Mouse (Mus musculus) intestine, embryonic 14.5 days (tissue): ENCODE results near the gene Trim10. TPM values are rescaled to one million over a fixed set of nuclear protein-coding genes. Genes with fewer than 3 reads are reported as not detected.

Experiments used
- ATAC-seq: fragments of 200-750 bp; cut with Nextera tagmentation; replicated peaks from 2 replicates; pipeline ENCODE4 v1.8.0; 2017; ENCODE audit warnings: low read depth, moderate number of reproducible peaks, moderate TSS enrichment, moderate library complexity; ENCODE audit not compliant: low FRiP score, low TSS enrichment
- DNase-seq: peaks from one replicate; pipeline ENCODE4 v3.0.0-alpha.2; 2018; ENCODE audit warnings: low spot score
- H3K27ac ChIP-seq: fragments of 300-500 bp; sonication (generic); 2 replicates; pipeline ENCODE4 v1.5.1; 2014; ENCODE audit warnings: low read depth, mild to moderate bottlenecking, control low read depth
- H3K27me3 ChIP-seq: fragments of 300-500 bp; sonication (generic); replicated peaks from 2 replicates; pipeline ENCODE4 v1.6.1; 2014; ENCODE audit warnings: low read length, control low read depth; ENCODE audit not compliant: control insufficient read depth, insufficient read depth
- H3K36me3 ChIP-seq: fragments of 300-500 bp; sonication (generic); 2 replicates; pipeline ENCODE4 v1.6.1; 2014; ENCODE audit warnings: low read length, control low read depth; ENCODE audit not compliant: control insufficient read depth, insufficient read depth
- H3K4me1 ChIP-seq: fragments of 300-500 bp; sonication (generic); replicated peaks from 2 replicates; pipeline ENCODE4 v1.6.1; 2014; ENCODE audit warnings: low read length, control low read depth, mixed read lengths; ENCODE audit not compliant: control insufficient read depth, insufficient read depth
- H3K4me2 ChIP-seq: fragments of 300-500 bp; sonication (generic); 2 replicates; pipeline ENCODE4 v1.6.1; 2014; ENCODE audit warnings: low read length
- H3K4me3 ChIP-seq: fragments of 300-500 bp; sonication (generic); 2 replicates; pipeline ENCODE4 v1.5.1; 2014; ENCODE audit warnings: low read depth, low read length, control low read depth, mixed read lengths
- H3K9ac ChIP-seq: fragments of 300-500 bp; sonication (generic); 2 replicates; pipeline ENCODE4 v1.6.1; 2014; ENCODE audit warnings: mild to moderate bottlenecking, low read length
- H3K9me3 ChIP-seq: fragments of 300-500 bp; sonication (generic); 2 replicates; pipeline ENCODE4 v1.6.1; 2016; ENCODE audit warnings: low read length, control low read depth; ENCODE audit not compliant: control insufficient read depth
- WGBS: fragments of 180-500 bp; shearing (Covaris S2); extraction: QIAGEN DNeasy Blood & Tissue Kit; methylation state at CpG from one replicate; pipeline ENCODE4 v1.1.7; 2014; 5-methylcytosine and 5-hydroxymethylcytosine counted together
- polyA plus RNA-seq: library from polyadenylated mRNA; unstranded; fragments of >200 nt; fragmentation: Nextera tagmentation; extraction: Ambion mirVana; gene quantifications from 2 replicates; pipeline ENCODE4 v1.2.1, GENCODE M21; 2014

The Trim10 gene
- polyA plus RNA-seq, 1 experiment from 2014 or later, result 1.6 TPM

DNA sequence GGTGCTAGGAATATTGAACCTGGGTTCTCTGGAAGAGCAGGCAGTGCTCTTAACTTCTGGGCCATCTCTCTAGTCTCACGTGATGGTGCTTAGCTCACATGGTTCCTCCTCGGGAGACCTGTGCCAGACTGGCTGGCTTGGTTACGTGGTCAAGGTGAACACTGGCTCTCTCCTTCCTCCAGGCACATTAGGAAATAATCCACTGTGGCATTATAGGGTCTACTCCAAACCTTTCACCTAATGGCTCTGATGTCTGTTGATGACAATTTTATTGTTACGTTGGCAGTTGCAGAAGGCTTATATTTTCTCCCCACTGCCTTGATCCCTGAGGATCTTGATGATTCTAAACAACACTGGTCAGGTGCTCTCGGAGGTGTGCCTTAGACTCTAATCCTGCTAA lies 20.5 kb upstream of the Trim10 start:
- ATAC-seq (no peak), DNase-seq (no peak)
- no peak overlapping the region for H3K27ac ChIP-seq
- no peaks in the 10 kb centered on the region for H3K27me3 ChIP-seq
- H3K4me1 ChIP-seq, result no peaks in the 10 kb centered on the region
- no peak overlapping the region for H3K4me3 ChIP-seq
- no peaks in the 10 kb centered on the region for H3K9me3 ChIP-seq
- H3K36me3 ChIP-seq, result peaks cover 36% of the 10 kb centered on the region
- no peak overlapping the region for H3K9ac ChIP-seq
- 66% methylated on average over 5 of the region's 5 CpGs for WGBS
- H3K4me2 ChIP-seq, result no peak overlapping the region

DNA sequence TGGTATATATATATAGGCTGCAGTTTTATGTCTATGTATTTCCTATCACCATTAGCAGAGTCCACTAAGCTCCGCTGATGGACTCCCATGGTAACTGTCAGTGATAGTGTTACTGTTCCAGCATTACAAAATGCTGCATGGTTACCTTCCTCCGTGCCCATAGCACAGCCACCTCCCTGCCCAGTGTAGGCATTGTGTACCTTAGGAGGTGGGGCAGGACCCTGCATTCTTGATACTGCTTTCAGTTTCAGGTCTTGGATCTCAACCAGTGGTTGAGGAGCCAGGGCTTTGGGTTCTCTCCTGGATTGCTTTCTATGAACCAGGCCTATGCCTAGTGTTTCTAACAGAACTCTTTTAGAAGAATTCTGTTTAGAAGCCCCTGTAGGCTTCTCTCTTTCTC lies 19.4 kb upstream of the Trim10 start:
- 0 out of 2 replicates have a peak, but pooled peaks have one; percentile 28 for ATAC-seq

DNA sequence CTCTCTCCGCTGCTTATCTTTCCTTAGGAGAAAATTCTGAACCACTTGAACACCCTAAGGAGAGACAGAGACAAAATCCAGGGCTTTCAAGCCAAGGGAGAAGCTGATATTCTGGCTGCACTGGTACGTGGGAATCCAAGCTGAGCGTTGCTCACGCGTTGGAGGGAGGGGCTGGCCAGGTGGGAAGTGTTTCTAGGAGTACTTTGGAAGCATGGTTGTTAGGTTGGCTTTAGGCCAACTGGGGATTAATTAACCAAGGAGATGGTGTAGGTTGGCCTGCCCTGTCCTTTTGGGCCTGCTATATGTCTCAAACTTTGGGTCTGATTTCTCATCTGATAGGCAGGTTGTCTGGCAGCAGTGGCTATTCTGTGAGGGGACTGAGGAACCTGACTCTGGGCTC lies 18.2 kb upstream of the Trim10 start:
- no peaks in the 10 kb centered on the region for H3K4me1 ChIP-seq
- no peak overlapping the region for H3K4me3 ChIP-seq
- no peaks in the 10 kb centered on the region for H3K9me3 ChIP-seq
- peak; percentile 61; the same call in 1 of the 2 replicates for ATAC-seq
- peaks cover 57% of the 10 kb centered on the region for H3K36me3 ChIP-seq
- no peak overlapping the region for H3K27ac ChIP-seq
- H3K4me2 ChIP-seq, result no peak overlapping the region
- 70% methylated on average over 5 of the region's 5 CpGs for WGBS
- H3K9ac ChIP-seq, result no peak overlapping the region
- no peak for DNase-seq
- no peaks in the 10 kb centered on the region for H3K27me3 ChIP-seq

More for the DNA sequence above, 19.4 kb upstream of the Trim10 start:
- 78% methylated on average over 2 of the region's 2 CpGs for WGBS
- no peak for DNase-seq
- Histone ChIP-seq H3K36me3 (peaks cover 46% of the 10 kb centered on the region), H3K27me3 (no peaks in the 10 kb centered on the region), H3K4me2 (no peak overlapping the region), H3K4me3 (no peak overlapping the region), H3K4me1 (no peaks in the 10 kb centered on the region), H3K9me3 (no peaks in the 10 kb centered on the region), H3K9ac (no peak overlapping the region), H3K27ac (no peak overlapping the region)

DNA sequence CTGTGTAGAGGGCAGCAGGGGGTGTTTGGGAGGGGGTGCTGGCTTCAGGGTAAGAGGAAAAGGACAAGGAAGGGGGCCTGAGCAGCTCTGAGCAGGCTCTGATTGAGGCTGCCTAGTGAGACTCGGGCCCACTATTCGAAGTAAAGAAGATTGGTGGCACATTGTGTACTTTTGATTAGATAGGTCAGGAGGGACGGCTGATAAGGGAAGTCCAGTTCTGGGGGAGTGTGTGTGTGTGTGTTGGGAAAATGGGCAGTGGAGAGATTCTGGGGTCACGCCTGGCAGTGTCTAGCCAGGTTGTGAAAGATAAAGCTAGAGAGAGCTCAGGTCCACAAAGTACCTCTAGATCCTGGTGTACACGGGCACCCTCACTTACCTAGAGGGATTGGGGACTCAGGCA lies 17.7 kb upstream of the Trim10 start:
- H3K4me2 ChIP-seq, result no peak overlapping the region
- no peak overlapping the region for H3K9ac ChIP-seq
- no peaks in the 10 kb centered on the region for H3K27me3 ChIP-seq
- H3K4me3 ChIP-seq, result no peak overlapping the region
- H3K36me3 ChIP-seq, result peaks cover 61% of the 10 kb centered on the region
- ATAC-seq, result no peak
- no peaks in the 10 kb centered on the region for H3K4me1 ChIP-seq
- 72% methylated on average over 5 of the region's 5 CpGs for WGBS
- DNase-seq, result no peak
- no peaks in the 10 kb centered on the region for H3K9me3 ChIP-seq
- H3K27ac ChIP-seq, result no peak overlapping the region

DNA sequence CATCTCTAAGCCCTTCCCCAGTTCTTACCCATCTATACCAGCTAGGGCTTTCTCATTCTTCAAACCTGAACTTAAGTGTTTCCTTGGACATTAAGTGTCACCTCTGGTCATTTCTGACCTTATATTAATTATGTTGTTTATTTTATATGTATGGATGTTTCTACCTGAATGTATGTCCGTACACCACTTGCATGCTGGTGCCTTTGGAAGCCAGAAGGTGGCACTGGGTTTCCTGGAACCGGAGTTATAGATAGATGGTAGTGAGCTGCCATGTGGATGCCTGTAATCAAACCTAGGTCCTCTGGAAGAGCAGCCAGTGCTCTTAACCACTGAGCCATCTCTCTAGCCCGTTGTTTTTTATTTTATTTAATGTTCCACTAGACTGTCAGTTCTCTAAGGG lies 13.9 kb upstream of the Trim10 start:
- no peaks in the 10 kb centered on the region for H3K9me3 ChIP-seq
- ATAC-seq, result no peak
- H3K4me3 ChIP-seq, result no peak overlapping the region
- H3K27ac ChIP-seq, result no peak overlapping the region
- no peaks in the 10 kb centered on the region for H3K27me3 ChIP-seq
- H3K36me3 ChIP-seq, result peaks cover 96% of the 10 kb centered on the region
- no peak for DNase-seq
- H3K9ac ChIP-seq, result no peak overlapping the region
- 89% methylated on average over 3 of the region's 3 CpGs for WGBS
- H3K4me1 ChIP-seq, result no peaks in the 10 kb centered on the region
- no peak overlapping the region for H3K4me2 ChIP-seq

DNA sequence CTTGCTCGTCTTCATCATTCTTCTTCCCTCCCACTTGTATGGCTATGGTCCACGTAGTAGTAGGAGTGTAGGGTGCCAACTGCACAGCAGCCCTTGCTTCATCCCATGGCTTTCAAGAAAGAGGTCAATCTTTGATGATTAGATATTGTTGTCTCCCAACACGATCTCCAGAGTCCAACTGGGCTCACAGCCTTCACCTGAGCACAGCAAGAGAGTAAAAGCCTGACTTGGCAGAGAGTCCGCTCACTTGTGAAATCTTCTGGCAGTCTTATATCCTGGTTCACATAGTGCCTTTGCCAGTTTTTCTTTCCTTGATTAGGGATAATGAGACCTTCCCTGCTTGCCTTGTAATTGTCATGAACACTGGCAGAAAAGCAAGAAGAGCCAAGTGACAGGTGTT lies 13.1 kb upstream of the Trim10 start:
- no peak for ATAC-seq

DNA sequence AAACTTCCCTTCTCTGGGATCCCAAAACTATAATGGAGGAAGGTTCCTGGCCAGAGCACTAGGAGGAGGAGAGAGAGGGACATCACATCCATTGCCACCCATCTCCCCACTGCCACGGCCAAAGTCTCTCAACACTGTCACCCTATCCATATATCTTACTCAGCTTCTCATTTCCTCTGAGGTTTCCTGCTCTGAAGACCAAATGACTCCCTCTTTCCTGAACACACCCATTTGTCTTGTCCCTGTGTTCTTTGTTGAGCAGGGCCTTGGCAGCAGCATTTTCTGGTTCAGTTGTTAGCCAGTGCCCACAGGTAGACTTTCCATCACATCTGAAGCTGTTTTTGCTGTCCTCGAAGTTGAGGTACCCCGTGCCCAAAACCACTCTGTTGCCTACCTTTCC lies 11.2 kb upstream of the Trim10 start:
- ATAC-seq, result no peak

More for the DNA sequence above, 13.1 kb upstream of the Trim10 start:
- Histone ChIP-seq H3K9ac (no peak overlapping the region), H3K27me3 (no peaks in the 10 kb centered on the region), H3K4me1 (no peaks in the 10 kb centered on the region), H3K4me2 (no peak overlapping the region), H3K4me3 (no peak overlapping the region), H3K36me3 (peaks cover 89% of the 10 kb centered on the region), H3K27ac (no peak overlapping the region), H3K9me3 (no peaks in the 10 kb centered on the region)
- WGBS, result 91% methylated on average over 4 of the region's 4 CpGs
- no peak for DNase-seq

DNA sequence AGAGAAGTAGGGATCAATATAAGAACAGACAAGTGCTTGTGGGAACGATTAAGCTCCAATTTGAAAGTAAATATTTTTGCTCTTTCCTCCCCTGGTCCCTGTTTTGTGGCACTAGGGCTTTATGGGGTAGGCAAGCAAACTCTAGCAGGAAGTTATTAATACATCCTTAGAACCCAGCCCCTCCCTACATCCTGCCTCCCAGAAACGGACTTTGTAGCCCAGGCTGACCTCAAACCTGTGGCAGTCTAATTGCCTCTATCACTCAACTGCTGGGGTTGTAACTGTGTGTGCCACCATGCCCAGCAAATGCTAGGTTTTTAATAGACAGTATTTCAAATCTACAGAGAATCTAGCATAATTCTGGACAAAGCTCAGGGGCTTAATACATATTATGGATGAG lies 7.7 kb upstream of the Trim10 start:
- peaks cover 36% of the 10 kb centered on the region for H3K36me3 ChIP-seq
- no peak overlapping the region for H3K4me3 ChIP-seq
- 0 out of 2 replicates have a peak, but pooled peaks cover 1% of the 10 kb centered on the region for H3K4me1 ChIP-seq
- no peaks in the 10 kb centered on the region for H3K9me3 ChIP-seq
- no peak for DNase-seq
- no peak overlapping the region for H3K27ac ChIP-seq
- H3K4me2 ChIP-seq, result no peak overlapping the region
- H3K27me3 ChIP-seq, result peaks cover 9% of the 10 kb centered on the region
- WGBS, result 47% methylated on average over 2 of the region's 2 CpGs
- H3K9ac ChIP-seq, result no peak overlapping the region
- ATAC-seq, result no peak

More for the DNA sequence above, 11.2 kb upstream of the Trim10 start:
- Histone ChIP-seq H3K9me3 (no peaks in the 10 kb centered on the region), H3K36me3 (peaks cover 69% of the 10 kb centered on the region), H3K4me1 (no peaks in the 10 kb centered on the region), H3K4me3 (no peak overlapping the region), H3K9ac (no peak overlapping the region), H3K27ac (no peak overlapping the region), H3K27me3 (no peaks in the 10 kb centered on the region), H3K4me2 (no peak overlapping the region)
- DNase-seq, result no peak
- 96% methylated on average over 3 of the region's 3 CpGs for WGBS

DNA sequence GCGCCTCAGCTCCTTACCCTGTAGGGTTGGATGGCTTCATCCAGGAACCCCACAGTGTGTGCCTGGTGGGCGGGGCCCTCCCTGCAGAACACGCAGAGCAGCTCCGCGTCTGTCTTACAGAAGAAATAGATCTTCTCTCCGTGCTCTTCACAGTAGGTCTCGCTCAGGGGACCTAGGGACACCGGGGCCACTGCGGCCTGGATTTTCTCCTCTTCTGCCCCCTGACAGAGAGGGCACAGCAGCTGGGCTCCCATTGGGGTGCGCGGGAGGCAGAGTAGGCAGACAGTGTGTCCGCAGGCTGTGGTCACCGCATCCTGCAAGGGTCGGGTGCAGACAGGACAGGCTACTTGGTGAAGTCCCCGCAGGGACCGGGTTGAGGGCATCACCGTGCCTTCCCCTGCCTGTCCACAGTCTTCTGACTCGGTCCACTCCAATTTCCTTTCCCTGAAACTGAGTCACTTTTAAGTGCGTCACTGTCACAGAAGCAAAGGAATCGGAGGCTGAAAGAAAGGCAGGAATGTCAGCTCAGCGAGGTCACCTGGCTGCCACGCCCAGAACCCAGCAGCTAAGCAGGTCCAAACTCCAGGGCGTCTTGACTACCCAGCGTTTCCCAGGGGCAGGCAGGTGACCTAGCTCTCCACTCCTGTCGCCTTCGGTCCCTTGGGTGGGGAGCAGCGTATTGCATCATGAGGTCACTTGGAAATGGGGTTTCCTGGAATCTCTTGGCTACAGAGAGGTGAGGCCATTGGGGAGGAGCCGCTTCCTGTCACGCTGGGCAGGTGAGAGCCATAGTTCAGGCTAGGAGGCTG lies 2.5 kb upstream of the Trim10 start, which contains the start of gene Trim15:
TSS of gene Trim15 (minus strand) at position 492 of the 809 bp plus-strand sequence.
- peak; percentile 65 for DNase-seq
- H3K36me3 ChIP-seq, result no peaks in the 10 kb centered on the region
- H3K4me3 ChIP-seq, result no peak within 1 kb of the TSS
- peak within 1 kb of the TSS; percentile 49 for H3K4me2 ChIP-seq
- WGBS, result 11% methylated on average over 29 of the region's 29 CpGs
- no peak within 1 kb of the TSS; the same call in 1 of the 2 replicates for H3K9ac ChIP-seq
- H3K9me3 ChIP-seq, result no peaks in the 10 kb centered on the region
- ATAC-seq, result peak; percentile 89
- H3K27me3 ChIP-seq, result peaks cover 17% of the 10 kb centered on the region
- 0 out of 2 replicates have a peak, but pooled peaks cover 5% of the 10 kb centered on the region for H3K4me1 ChIP-seq
- no peak within 1 kb of the TSS for H3K27ac ChIP-seq
